Mouse (Mus musculus) heart, adult 2 months (tissue): ENCODE data around the gene E2f4. TPM values are rescaled to one million over a fixed set of nuclear protein-coding genes. Genes with fewer than 3 reads are reported as not detected.

Source experiments
- DNase-seq, 2 experiments: peaks; one replicate each; pipeline ENCODE4 v3.0.0; 2021
- H3K27ac ChIP-seq: fragments of 200-600 bp; 2 replicates; pipeline ENCODE4 v1.8.1; 2022
- H3K27me3 ChIP-seq: fragments of 200-500 bp; 2 replicates; pipeline ENCODE4 v1.6.1; 2012; ENCODE audit warnings: mild to moderate bottlenecking, low read length, inconsistent platforms, mixed read lengths; ENCODE audit not compliant: control insufficient read depth, insufficient read depth
- H3K36me3 ChIP-seq: fragments of 200-500 bp; 2 replicates; pipeline ENCODE4 v1.6.1; 2012; ENCODE audit warnings: low read length, inconsistent platforms; ENCODE audit not compliant: control insufficient read depth, insufficient read depth
- H3K4me1 ChIP-seq: fragments of 200-500 bp; 2 replicates; pipeline ENCODE4 v1.6.1; 2011; ENCODE audit warnings: low read length; ENCODE audit not compliant: control insufficient read depth, insufficient read depth
- H3K4me3 ChIP-seq: fragments of 200-600 bp; 2 replicates; pipeline ENCODE4 v1.8.1; 2022
- H3K79me2 ChIP-seq: fragments of 200-500 bp; replicated peaks from 2 replicates; pipeline ENCODE4 v1.6.1; 2012; ENCODE audit warnings: mild to moderate bottlenecking, inconsistent platforms, low read length, moderate library complexity, mixed read lengths; ENCODE audit not compliant: control insufficient read depth, insufficient read depth
- H3K9ac ChIP-seq: fragments of 200-500 bp; 2 replicates; pipeline ENCODE4 v1.6.1; 2012; ENCODE audit warnings: low read depth, mild to moderate bottlenecking, control low read depth, inconsistent platforms, low read length, mixed read lengths
- CTCF ChIP-seq: fragments of 200-600 bp; IDR thresholded peaks from 2 replicates; pipeline ENCODE4 v1.8.1; 2022; ENCODE audit warnings: antibody characterized with exemption, mild to moderate bottlenecking, moderate library complexity
- EP300 ChIP-seq: fragments of 200-500 bp; IDR thresholded peaks from 2 replicates; pipeline ENCODE4 v1.6.1; 2011; ENCODE audit warnings: low read depth, low read length, control low read depth; ENCODE audit not compliant: insufficient read depth
- POLR2A ChIP-seq: fragments of 200-500 bp; IDR thresholded peaks from 2 replicates; pipeline ENCODE4 v1.6.1; 2011; ENCODE audit warnings: mild to moderate bottlenecking, low read depth, low read length, control low read depth; ENCODE audit not compliant: insufficient read depth
- WGBS: fragments of 180-500 bp; shearing (Covaris S2); methylation state at CpG from one replicate; pipeline ENCODE4 v1.1.7; 2018; 5-methylcytosine and 5-hydroxymethylcytosine counted together
- intact Hi-C: fragments of 180-260 bp; cut with DNase I; formaldehyde crosslinking; loops from one replicate; pipeline ENCODE4 v1.15.1; 2025
- polyA plus RNA-seq: library from polyadenylated mRNA; depleted of rRNA; stranded (reverse); fragments of >200 nt; gene quantifications from 2 replicates; pipeline ENCODE4 v1.2.3, GENCODE M21; 2012
- total RNA-seq, 2 experiments: library from RNA; stranded (reverse); gene quantifications; 2 replicates each; pipeline ENCODE4 v1.2.3; 2021

E2f4 gene
- total and polyA plus RNA-seq, 3 experiments: 21.1 to 61.8 (median 21.5) TPM

GRCm38 (mm10) chr8:105315073-105315769 is 17.8 kb downstream of the E2f4 start:
- intact Hi-C loops: no loop called here
- Histone ChIP-seq H3K27ac (no peak overlapping the region), H3K9ac (no peak overlapping the region), H3K4me3 (no peak overlapping the region), H3K36me3 (no peaks in the 10 kb centered on the region), H3K79me2 (no peaks in the 10 kb centered on the region), H3K27me3 (no peaks in the 10 kb centered on the region), H3K4me1 (peaks cover 1% of the 10 kb centered on the region; the same call in 1 of the 2 replicates)
- 78% methylated on average over 18 of the region's 18 CpGs for WGBS
- TF ChIP-seq EP300 (no peak), POLR2A (no peak), CTCF (no peak)
- DNase-seq: no peak

- peaks cover 1% of the 10 kb centered on the region; the same call in 1 of the 2 replicates for H3K4me1 ChIP-seq
- H3K4me3 ChIP-seq: no peak overlapping the region
- no peak for TF ChIP-seq CTCF
- no peak for TF ChIP-seq EP300
- no peak for TF ChIP-seq POLR2A
- H3K36me3 ChIP-seq: no peaks in the 10 kb centered on the region
- H3K27me3 ChIP-seq: no peaks in the 10 kb centered on the region
- peak overlapping the region; percentile 17; the same call in 1 of the 2 replicates for H3K27ac ChIP-seq
- intact Hi-C loops: no loop called here
- no peak for DNase-seq
- H3K9ac ChIP-seq: no peak overlapping the region
- no peaks in the 10 kb centered on the region for H3K79me2 ChIP-seq
- WGBS: 66% methylated on average over 4 of the region's 4 CpGs
Observed at GRCm38 (mm10) chr8:105317941-105318340, 20.5 kb downstream of the E2f4 start.

- no peak for TF ChIP-seq CTCF
- no peak for TF ChIP-seq EP300
- TF ChIP-seq POLR2A: no peak
- Histone ChIP-seq H3K9ac (no peak overlapping the region), H3K27me3 (no peaks in the 10 kb centered on the region), H3K36me3 (no peaks in the 10 kb centered on the region), H3K27ac (no peak overlapping the region), H3K4me3 (no peak overlapping the region), H3K4me1 (peaks cover 1% of the 10 kb centered on the region; the same call in 1 of the 2 replicates), H3K79me2 (no peaks in the 10 kb centered on the region)
- WGBS: 85% methylated on average over 11 of the region's 11 CpGs
- no peak for DNase-seq
- intact Hi-C loops: no loop called here
Observed at GRCm38 (mm10) chr8:105318662-105319190, 21.3 kb downstream of the E2f4 start.

GRCm38 (mm10) chr8:105323183-105323582 is 25.7 kb downstream of the E2f4 start:
- no peaks in the 10 kb centered on the region for H3K79me2 ChIP-seq
- intact Hi-C loops: no loop called here
- 71% methylated on average over 4 of the region's 4 CpGs for WGBS
- DNase-seq: no peak
- TF ChIP-seq CTCF (no peak), EP300 (no peak), POLR2A (no peak)
- no peaks in the 10 kb centered on the region for H3K36me3 ChIP-seq
- no peak overlapping the region for H3K9ac ChIP-seq
- no peaks in the 10 kb centered on the region for H3K27me3 ChIP-seq
- H3K27ac ChIP-seq: no peak overlapping the region
- H3K4me3 ChIP-seq: no peak overlapping the region
- H3K4me1 ChIP-seq: peaks cover 8% of the 10 kb centered on the region

GRCm38 (mm10) chr8:105325641-105326093 is 28.2 kb downstream of the E2f4 start:
- H3K4me3 ChIP-seq: peak overlapping the region; percentile 90
- peak overlapping the region; percentile 93 for H3K27ac ChIP-seq
- no peak for DNase-seq
- intact Hi-C loops: loop anchor here (1.0 to 2.0 kb wide), 2 partner anchors 21 to 28 kb away; partner anchors contain the start of genes E2f4 and Fhod1
- 1% methylated on average over 12 of the region's 12 CpGs for WGBS
- peaks cover 8% of the 10 kb centered on the region for H3K4me1 ChIP-seq
- TF ChIP-seq CTCF (no peak), EP300 (no peak)
- H3K36me3 ChIP-seq: no peaks in the 10 kb centered on the region
- peak overlapping the region; percentile 77 for H3K9ac ChIP-seq
- no peaks in the 10 kb centered on the region for H3K79me2 ChIP-seq
- no peaks in the 10 kb centered on the region for H3K27me3 ChIP-seq

GRCm38 (mm10) chr8:105326141-105326672 is 28.7 kb downstream of the E2f4 start, which contains the start of the genes Lrrc29 and Tmem208:
Gene Lrrc29 (minus strand): TSS chr8:105326278.
Gene Tmem208 (plus strand): TSS chr8:105326354.
- peak; percentile 96 to 98 for DNase-seq
- intact Hi-C loops: loop anchor here (1.0 to 2.0 kb wide), 2 partner anchors 21 to 29 kb away; partner anchors contain the start of genes E2f4 and Fhod1
- Histone ChIP-seq H3K9ac (peak within 1 kb of the TSS; percentile 77), H3K4me1 (peaks cover 8% of the 10 kb centered on the region), H3K79me2 (no peaks in the 10 kb centered on the region), H3K36me3 (no peaks in the 10 kb centered on the region), H3K27me3 (no peaks in the 10 kb centered on the region), H3K4me3 (peak within 1 kb of the TSS; percentile 90), H3K27ac (peak within 1 kb of the TSS; percentile 93)
- TF ChIP-seq CTCF: peak; percentile 62
- TF ChIP-seq EP300: peak; percentile 62
- TF ChIP-seq POLR2A: peak; percentile 95
- 1% methylated on average over 36 of the region's 36 CpGs for WGBS
